Mouse (Mus musculus): Measurements from ENCODE around the gene Grik2. TPM values are rescaled to one million over a fixed set of nuclear protein-coding genes. Genes with fewer than 3 reads are reported as not detected.
"Not testable (repeated sequence)": the region's sequence is repeated elsewhere in the genome, so short reads cannot be mapped to it uniquely, and the experiment has no call there.

The Grik2 gene
- polyA plus RNA-seq, 1 experiment from 2014 or later: 29.2 TPM

GRCm38 (mm10) chr10:49453535-49453934 lies 335.0 kb downstream of the Grik2 start:
- no peaks in the 10 kb centered on the region for H3K27me3 ChIP-seq (replicated peaks; ENCODE audit: control insufficient read depth, insufficient read depth, low read length)
- H3K36me3 ChIP-seq (ENCODE audit: control insufficient read depth, insufficient read depth, low read length): no peaks in the 10 kb centered on the region
- ATAC-seq: 0 out of 2 replicates have a peak, but pooled peaks have one; percentile 50
- no peak overlapping the region for H3K4me3 ChIP-seq (ENCODE audit: low read length)
- H3K27ac ChIP-seq (ENCODE audit: low read depth, low read length): no peak overlapping the region
- no peak overlapping the region for H3K4me2 ChIP-seq (ENCODE audit: low read length)
- no peaks in the 10 kb centered on the region for H3K9me3 ChIP-seq (ENCODE audit: control insufficient read depth, low read length)
- no peak overlapping the region for H3K9ac ChIP-seq (ENCODE audit: low read depth, low read length)
- no peaks in the 10 kb centered on the region for H3K4me1 ChIP-seq (ENCODE audit: control insufficient read depth, insufficient read depth, low read depth, low read length)

GRCm38 (mm10) chr10:49441369-49441768 lies 347.2 kb downstream of the Grik2 start:
- Histone ChIP-seq H3K4me1 (ENCODE audit: control insufficient read depth, insufficient read depth, low read depth, low read length) (no peaks in the 10 kb centered on the region), H3K4me3 (ENCODE audit: low read length) (no peak overlapping the region), H3K9me3 (ENCODE audit: control insufficient read depth, low read length) (no peaks in the 10 kb centered on the region), H3K27ac (ENCODE audit: low read depth, low read length) (no peak overlapping the region), H3K36me3 (ENCODE audit: control insufficient read depth, insufficient read depth, low read length) (no peaks in the 10 kb centered on the region), H3K4me2 (ENCODE audit: low read length) (no peak overlapping the region), H3K27me3 (replicated peaks; ENCODE audit: control insufficient read depth, insufficient read depth, low read length) (no peaks in the 10 kb centered on the region), H3K9ac (ENCODE audit: low read depth, low read length) (no peak overlapping the region)
- 78% methylated on average over 1 of the region's 1 CpGs for WGBS
- ATAC-seq: no peak

- H3K9me3 ChIP-seq (ENCODE audit: control insufficient read depth, low read length): no peaks in the 10 kb centered on the region
- 54% methylated on average over 2 of the region's 2 CpGs for WGBS
- H3K4me3 ChIP-seq (ENCODE audit: low read length): no peak overlapping the region
Observed at GRCm38 (mm10) chr10:49437057-49437456, 351.5 kb downstream of the Grik2 start.

GRCm38 (mm10) chr10:49436301-49436700 lies 352.3 kb downstream of the Grik2 start:
- H3K27ac ChIP-seq (ENCODE audit: low read depth, low read length): no peak overlapping the region

More at GRCm38 (mm10) chr10:49437057-49437456, 351.5 kb downstream of the Grik2 start:
- Histone ChIP-seq H3K27ac (ENCODE audit: low read depth, low read length) (no peak overlapping the region), H3K27me3 (replicated peaks; ENCODE audit: control insufficient read depth, insufficient read depth, low read length) (no peaks in the 10 kb centered on the region), H3K36me3 (ENCODE audit: control insufficient read depth, insufficient read depth, low read length) (no peaks in the 10 kb centered on the region), H3K4me2 (ENCODE audit: low read length) (no peak overlapping the region), H3K9ac (ENCODE audit: low read depth, low read length) (no peak overlapping the region), H3K4me1 (ENCODE audit: control insufficient read depth, insufficient read depth, low read depth, low read length) (no peaks in the 10 kb centered on the region)
- no peak for ATAC-seq

GRCm38 (mm10) chr10:49432825-49433224 lies 355.7 kb downstream of the Grik2 start:
- 83% methylated on average over 2 of the region's 2 CpGs for WGBS

More at GRCm38 (mm10) chr10:49436301-49436700, 352.3 kb downstream of the Grik2 start:
- WGBS: 62% methylated on average over 2 of the region's 2 CpGs
- H3K4me3 ChIP-seq (ENCODE audit: low read length): no peak overlapping the region
- H3K9ac ChIP-seq (ENCODE audit: low read depth, low read length): no peak overlapping the region
- no peak overlapping the region for H3K4me2 ChIP-seq (ENCODE audit: low read length)
- no peaks in the 10 kb centered on the region for H3K9me3 ChIP-seq (ENCODE audit: control insufficient read depth, low read length)
- H3K36me3 ChIP-seq (ENCODE audit: control insufficient read depth, insufficient read depth, low read length): no peaks in the 10 kb centered on the region
- H3K4me1 ChIP-seq (ENCODE audit: control insufficient read depth, insufficient read depth, low read depth, low read length): no peaks in the 10 kb centered on the region
- H3K27me3 ChIP-seq (replicated peaks; ENCODE audit: control insufficient read depth, insufficient read depth, low read length): no peaks in the 10 kb centered on the region
- ATAC-seq: no peak

GRCm38 (mm10) chr10:49417206-49417605 lies 371.4 kb downstream of the Grik2 start:
- not testable (repeated sequence) for H3K9me3 ChIP-seq (ENCODE audit: control insufficient read depth, low read length); H3K4me1 ChIP-seq (ENCODE audit: control insufficient read depth, insufficient read depth, low read depth, low read length); H3K27me3 ChIP-seq (replicated peaks; ENCODE audit: control insufficient read depth, insufficient read depth, low read length); H3K36me3 ChIP-seq (ENCODE audit: control insufficient read depth, insufficient read depth, low read length); H3K4me3 ChIP-seq (ENCODE audit: low read length); H3K4me2 ChIP-seq (ENCODE audit: low read length); H3K27ac ChIP-seq (ENCODE audit: low read depth, low read length); H3K9ac ChIP-seq (ENCODE audit: low read depth, low read length); ATAC-seq
- 61% methylated on average over 1 of the region's 1 CpGs for WGBS

More at GRCm38 (mm10) chr10:49432825-49433224, 355.7 kb downstream of the Grik2 start:
- Histone ChIP-seq H3K36me3 (ENCODE audit: control insufficient read depth, insufficient read depth, low read length) (no peaks in the 10 kb centered on the region), H3K27ac (ENCODE audit: low read depth, low read length) (no peak overlapping the region), H3K9ac (ENCODE audit: low read depth, low read length) (no peak overlapping the region), H3K4me3 (ENCODE audit: low read length) (no peak overlapping the region), H3K27me3 (replicated peaks; ENCODE audit: control insufficient read depth, insufficient read depth, low read length) (no peaks in the 10 kb centered on the region), H3K4me1 (ENCODE audit: control insufficient read depth, insufficient read depth, low read depth, low read length) (no peaks in the 10 kb centered on the region), H3K9me3 (ENCODE audit: control insufficient read depth, low read length) (no peaks in the 10 kb centered on the region), H3K4me2 (ENCODE audit: low read length) (no peak overlapping the region)
- no peak for ATAC-seq

GRCm38 (mm10) chr10:49382996-49383395 lies 405.6 kb downstream of the Grik2 start:
- Histone ChIP-seq H3K4me1 (ENCODE audit: control insufficient read depth, insufficient read depth, low read depth, low read length) (no peaks in the 10 kb centered on the region), H3K4me2 (ENCODE audit: low read length) (no peak overlapping the region), H3K4me3 (ENCODE audit: low read length) (no peak overlapping the region), H3K9me3 (ENCODE audit: control insufficient read depth, low read length) (no peaks in the 10 kb centered on the region), H3K36me3 (ENCODE audit: control insufficient read depth, insufficient read depth, low read length) (no peaks in the 10 kb centered on the region), H3K27me3 (replicated peaks; ENCODE audit: control insufficient read depth, insufficient read depth, low read length) (no peaks in the 10 kb centered on the region), H3K27ac (ENCODE audit: low read depth, low read length) (no peak overlapping the region), H3K9ac (ENCODE audit: low read depth, low read length) (no peak overlapping the region)
- WGBS: 52% methylated on average over 3 of the region's 3 CpGs
- ATAC-seq: no peak

- Histone ChIP-seq H3K4me1 (ENCODE audit: control insufficient read depth, insufficient read depth, low read depth, low read length) (no peaks in the 10 kb centered on the region), H3K4me2 (ENCODE audit: low read length) (no peak overlapping the region), H3K9me3 (ENCODE audit: control insufficient read depth, low read length) (no peaks in the 10 kb centered on the region), H3K27me3 (replicated peaks; ENCODE audit: control insufficient read depth, insufficient read depth, low read length) (no peaks in the 10 kb centered on the region), H3K4me3 (ENCODE audit: low read length) (no peak overlapping the region), H3K27ac (ENCODE audit: low read depth, low read length) (no peak overlapping the region), H3K9ac (ENCODE audit: low read depth, low read length) (no peak overlapping the region), H3K36me3 (ENCODE audit: control insufficient read depth, insufficient read depth, low read length) (no peaks in the 10 kb centered on the region)
- 48% methylated on average over 2 of the region's 2 CpGs for WGBS
- peak; percentile 56; the same call in 1 of the 2 replicates for ATAC-seq
Observed at GRCm38 (mm10) chr10:49381852-49382251, 406.7 kb downstream of the Grik2 start.

- no peak for ATAC-seq
- no peak overlapping the region for H3K27ac ChIP-seq (ENCODE audit: low read depth, low read length)
- no peaks in the 10 kb centered on the region for H3K9me3 ChIP-seq (ENCODE audit: control insufficient read depth, low read length)
- H3K4me2 ChIP-seq (ENCODE audit: low read length): no peak overlapping the region
- no peak overlapping the region for H3K9ac ChIP-seq (ENCODE audit: low read depth, low read length)
- H3K4me1 ChIP-seq (ENCODE audit: control insufficient read depth, insufficient read depth, low read depth, low read length): no peaks in the 10 kb centered on the region
- H3K36me3 ChIP-seq (ENCODE audit: control insufficient read depth, insufficient read depth, low read length): no peaks in the 10 kb centered on the region
- 78% methylated on average over 2 of the region's 2 CpGs for whole genome bisulfite sequencing
- no peaks in the 10 kb centered on the region for H3K27me3 ChIP-seq (replicated peaks; ENCODE audit: control insufficient read depth, insufficient read depth, low read length)
- no peak overlapping the region for H3K4me3 ChIP-seq (ENCODE audit: low read length)
Observed at GRCm38 (mm10) chr10:49368601-49369000, 420.0 kb downstream of the Grik2 start.

- H3K36me3 ChIP-seq (ENCODE audit: control insufficient read depth, insufficient read depth, low read length): no peaks in the 10 kb centered on the region
- H3K27ac ChIP-seq (ENCODE audit: low read depth, low read length): no peak overlapping the region
- no peaks in the 10 kb centered on the region for H3K9me3 ChIP-seq (ENCODE audit: control insufficient read depth, low read length)
- no peak overlapping the region for H3K4me3 ChIP-seq (ENCODE audit: low read length)
- no peaks in the 10 kb centered on the region for H3K27me3 ChIP-seq (replicated peaks; ENCODE audit: control insufficient read depth, insufficient read depth, low read length)
- ATAC-seq: no peak
- no peaks in the 10 kb centered on the region for H3K4me1 ChIP-seq (ENCODE audit: control insufficient read depth, insufficient read depth, low read depth, low read length)
- no peak overlapping the region for H3K4me2 ChIP-seq (ENCODE audit: low read length)
- H3K9ac ChIP-seq (ENCODE audit: low read depth, low read length): no peak overlapping the region
Observed at GRCm38 (mm10) chr10:49365262-49365661, 423.3 kb downstream of the Grik2 start.

All from hindbrain, embryonic 16.5 days (tissue).